Mouse (Mus musculus): ENCODE results near the gene 4930404N11Rik. TPM values are rescaled to one million over a fixed set of nuclear protein-coding genes. Genes with fewer than 3 reads are reported as not detected.

4930404N11Rik gene
- polyA plus RNA-seq, 1 experiment from 2014 or later: 0.81 TPM

GRCm38 (mm10) chr10:81322444-81322843 is 43.2 kb downstream of the 4930404N11Rik start:
- ATAC-seq (replicated peaks; ENCODE audit: insufficient number of reproducible peaks, insufficient read depth, low FRiP score, low read depth): no peak
- Histone ChIP-seq H3K4me2 (peak overlapping the region; percentile 66), H3K4me1 (replicated peaks) (peaks cover 43% of the 10 kb centered on the region), H3K27ac (no peak overlapping the region), H3K4me3 (peak overlapping the region; percentile 80), H3K36me3 (peaks cover 49% of the 10 kb centered on the region), H3K27me3 (no peaks in the 10 kb centered on the region), H3K9ac (no peak overlapping the region), H3K9me3 (replicated peaks) (no peaks in the 10 kb centered on the region)
- WGBS: 92% methylated on average over 27 of the region's 27 CpGs

DNA sequence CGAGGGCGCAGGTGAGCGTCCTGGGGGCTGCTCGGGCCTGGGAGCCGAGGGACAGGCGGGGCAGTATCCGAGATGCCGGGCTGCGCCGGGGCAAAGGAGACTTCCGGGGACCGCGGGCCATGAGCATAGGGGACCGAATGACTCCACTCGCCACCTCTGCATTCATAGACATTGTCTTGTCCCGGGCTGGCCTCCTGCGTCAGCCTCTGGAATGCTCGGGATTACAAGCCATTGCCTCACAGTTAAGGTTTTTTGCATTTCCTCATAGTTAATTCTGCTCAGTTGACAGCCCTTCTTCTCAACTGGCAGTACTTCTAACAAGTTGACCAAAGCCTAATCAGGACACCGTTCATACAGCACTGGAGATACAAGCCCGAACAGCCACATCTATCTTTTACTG is 44.2 kb downstream of the 4930404N11Rik start:
- Histone ChIP-seq H3K4me2 (peak overlapping the region; percentile 66), H3K9me3 (replicated peaks) (no peaks in the 10 kb centered on the region), H3K27me3 (no peaks in the 10 kb centered on the region), H3K27ac (peak overlapping the region; percentile 91), H3K36me3 (peaks cover 44% of the 10 kb centered on the region), H3K4me1 (replicated peaks) (peaks cover 48% of the 10 kb centered on the region), H3K9ac (peak overlapping the region; percentile 85), H3K4me3 (peak overlapping the region; percentile 80)
- 3% methylated on average over 20 of the region's 20 CpGs for WGBS
- ATAC-seq (replicated peaks; ENCODE audit: insufficient number of reproducible peaks, insufficient read depth, low FRiP score, low read depth): no peak

DNA sequence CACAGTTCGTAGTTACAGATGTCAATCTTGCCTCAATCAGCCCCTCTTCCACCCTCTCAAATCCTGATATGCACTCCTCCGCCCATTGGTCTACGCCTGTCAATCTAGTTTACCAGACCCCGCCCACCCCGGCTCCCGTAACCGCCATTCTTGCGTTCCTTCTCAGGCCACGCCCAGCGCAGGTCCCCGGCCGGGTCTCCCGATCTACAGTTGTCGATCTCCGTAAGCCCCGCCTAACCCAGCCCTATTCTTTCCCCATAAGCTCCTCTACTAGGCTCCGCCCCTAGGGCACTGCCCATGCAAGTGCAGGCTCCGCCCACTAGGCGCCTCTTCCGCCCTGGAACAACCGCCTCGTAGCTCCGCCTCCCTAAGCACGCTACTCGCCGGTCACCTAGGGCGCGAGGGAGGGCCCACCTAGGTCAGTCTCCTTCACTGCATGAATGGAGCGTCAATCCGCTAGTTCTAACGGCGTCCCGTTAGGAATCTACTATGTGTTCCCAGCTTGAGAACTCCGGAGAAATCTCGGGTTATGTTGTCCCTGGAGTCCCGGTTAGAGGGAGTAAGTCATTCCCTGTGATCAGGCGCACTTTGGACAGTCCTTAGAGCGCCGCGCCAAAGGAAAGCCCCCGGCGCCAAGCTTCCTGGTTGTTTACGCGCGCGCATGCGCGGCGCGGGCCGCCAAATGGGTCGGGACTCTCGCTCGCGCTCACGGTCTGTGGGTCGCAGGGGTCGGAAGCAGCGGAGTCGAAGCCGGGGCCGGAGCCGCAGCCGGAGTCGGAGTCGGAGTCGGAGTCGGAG is 44.9 kb downstream of the 4930404N11Rik start, which contains the start of gene Cactin:
Gene Cactin, plus strand, starts transcription at position 554 of the 798 bp plus-strand sequence.
- Histone ChIP-seq H3K9ac (peak within 1 kb of the TSS; percentile 85), H3K4me3 (peak within 1 kb of the TSS; percentile 80), H3K27me3 (no peaks in the 10 kb centered on the region), H3K36me3 (peaks cover 43% of the 10 kb centered on the region), H3K9me3 (replicated peaks) (no peaks in the 10 kb centered on the region), H3K4me2 (peak within 1 kb of the TSS; percentile 66), H3K4me1 (replicated peaks) (peaks cover 47% of the 10 kb centered on the region), H3K27ac (peak within 1 kb of the TSS; percentile 91)
- WGBS: under 1% methylated on average over 68 of the region's 68 CpGs
- ATAC-seq (replicated peaks; ENCODE audit: insufficient number of reproducible peaks, insufficient read depth, low FRiP score, low read depth): peak; percentile 92

- H3K4me1 ChIP-seq (replicated peaks): peaks cover 47% of the 10 kb centered on the region
- H3K4me2 ChIP-seq: peak overlapping the region; percentile 65
- 1% methylated on average over 38 of the region's 38 CpGs for WGBS
These were observed 45.7 kb downstream of the 4930404N11Rik start for GRCm38 (mm10) chr10:81319741-81320549.

GRCm38 (mm10) chr10:81319330-81319699 is 46.3 kb downstream of the 4930404N11Rik start:
- Histone ChIP-seq H3K9ac (peak overlapping the region; percentile 53), H3K36me3 (peaks cover 41% of the 10 kb centered on the region), H3K27me3 (no peaks in the 10 kb centered on the region), H3K4me1 (replicated peaks) (peaks cover 47% of the 10 kb centered on the region), H3K4me2 (peak overlapping the region; percentile 65), H3K4me3 (peak overlapping the region; percentile 80), H3K27ac (peak overlapping the region; percentile 91), H3K9me3 (replicated peaks) (no peaks in the 10 kb centered on the region)
- ATAC-seq (replicated peaks; ENCODE audit: insufficient number of reproducible peaks, insufficient read depth, low FRiP score, low read depth): no peak
- WGBS: 37% methylated on average over 8 of the region's 8 CpGs

More at GRCm38 (mm10) chr10:81319741-81320549, 45.7 kb downstream of the 4930404N11Rik start:
- no peak; the same call in 1 of the 2 replicates for ATAC-seq (replicated peaks; ENCODE audit: insufficient number of reproducible peaks, insufficient read depth, low FRiP score, low read depth)
- peaks cover 42% of the 10 kb centered on the region for H3K36me3 ChIP-seq
- H3K27me3 ChIP-seq: no peaks in the 10 kb centered on the region
- H3K4me3 ChIP-seq: peak overlapping the region; percentile 80
- H3K9me3 ChIP-seq (replicated peaks): no peaks in the 10 kb centered on the region
- peak overlapping the region; percentile 91 for H3K27ac ChIP-seq
- H3K9ac ChIP-seq: peak overlapping the region; percentile 53

GRCm38 (mm10) chr10:81318589-81319329 is 46.9 kb downstream of the 4930404N11Rik start:
- H3K9me3 ChIP-seq (replicated peaks): no peaks in the 10 kb centered on the region
- peaks cover 41% of the 10 kb centered on the region for H3K36me3 ChIP-seq
- H3K27ac ChIP-seq: peak overlapping the region; percentile 91; the same call in 1 of the 2 replicates
- H3K4me3 ChIP-seq: no peak overlapping the region
- H3K4me2 ChIP-seq: peak overlapping the region; percentile 65
- ATAC-seq (replicated peaks; ENCODE audit: insufficient number of reproducible peaks, insufficient read depth, low FRiP score, low read depth): no peak
- H3K4me1 ChIP-seq (replicated peaks): peaks cover 47% of the 10 kb centered on the region
- H3K9ac ChIP-seq: peak overlapping the region; percentile 53; the same call in 1 of the 2 replicates
- 77% methylated on average over 13 of the region's 13 CpGs for WGBS
- no peaks in the 10 kb centered on the region for H3K27me3 ChIP-seq

GRCm38 (mm10) chr10:81317273-81317672 is 48.3 kb downstream of the 4930404N11Rik start:
- Histone ChIP-seq H3K27me3 (no peaks in the 10 kb centered on the region), H3K4me1 (replicated peaks) (peaks cover 44% of the 10 kb centered on the region), H3K4me2 (peak overlapping the region; percentile 57), H3K4me3 (peak overlapping the region; percentile 29), H3K27ac (no peak overlapping the region), H3K36me3 (peaks cover 40% of the 10 kb centered on the region), H3K9me3 (replicated peaks) (no peaks in the 10 kb centered on the region), H3K9ac (peak overlapping the region; percentile 10; the same call in 1 of the 2 replicates)
- no peak for ATAC-seq (replicated peaks; ENCODE audit: insufficient number of reproducible peaks, insufficient read depth, low FRiP score, low read depth)
- WGBS: 22% methylated on average over 20 of the region's 20 CpGs

GRCm38 (mm10) chr10:81316338-81317060 is 49.1 kb downstream of the 4930404N11Rik start:
- no peak for ATAC-seq (replicated peaks; ENCODE audit: insufficient number of reproducible peaks, insufficient read depth, low FRiP score, low read depth)
- Histone ChIP-seq H3K27ac (no peak overlapping the region), H3K9me3 (replicated peaks) (no peaks in the 10 kb centered on the region), H3K4me1 (replicated peaks) (peaks cover 37% of the 10 kb centered on the region), H3K27me3 (no peaks in the 10 kb centered on the region), H3K4me2 (peak overlapping the region; percentile 57), H3K4me3 (peak overlapping the region; percentile 29), H3K36me3 (peaks cover 47% of the 10 kb centered on the region), H3K9ac (peak overlapping the region; percentile 10; the same call in 1 of the 2 replicates)
- WGBS: 49% methylated on average over 16 of the region's 16 CpGs

DNA sequence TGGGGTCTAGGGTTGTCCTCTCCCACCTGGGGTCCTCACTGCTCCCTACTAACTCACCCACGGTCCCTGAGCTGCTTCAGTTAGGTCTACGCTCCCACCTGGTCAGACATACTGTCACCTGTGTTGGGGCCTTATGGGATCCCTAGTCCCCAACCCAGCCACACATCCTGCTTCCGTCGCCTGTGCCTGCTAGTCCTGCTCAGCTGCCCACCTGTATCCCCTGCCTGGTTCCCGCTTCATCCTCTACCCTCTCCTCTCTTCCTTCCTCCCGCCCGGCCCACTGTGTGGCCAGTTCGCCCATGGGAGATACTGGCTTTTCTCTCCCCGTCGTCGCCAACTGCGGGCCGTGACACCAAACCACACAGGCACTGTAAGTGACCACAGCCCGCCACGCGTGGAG is 50.0 kb downstream of the 4930404N11Rik start:
- H3K9ac ChIP-seq: no peak overlapping the region
- H3K36me3 ChIP-seq: peaks cover 57% of the 10 kb centered on the region
- H3K9me3 ChIP-seq (replicated peaks): no peaks in the 10 kb centered on the region
- no peak overlapping the region for H3K4me3 ChIP-seq
- ATAC-seq (replicated peaks; ENCODE audit: insufficient number of reproducible peaks, insufficient read depth, low FRiP score, low read depth): no peak
- no peak overlapping the region for H3K27ac ChIP-seq
- peaks cover 37% of the 10 kb centered on the region for H3K4me1 ChIP-seq (replicated peaks)
- H3K4me2 ChIP-seq: no peak overlapping the region
- WGBS: 87% methylated on average over 16 of the region's 16 CpGs
- no peaks in the 10 kb centered on the region for H3K27me3 ChIP-seq

DNA sequence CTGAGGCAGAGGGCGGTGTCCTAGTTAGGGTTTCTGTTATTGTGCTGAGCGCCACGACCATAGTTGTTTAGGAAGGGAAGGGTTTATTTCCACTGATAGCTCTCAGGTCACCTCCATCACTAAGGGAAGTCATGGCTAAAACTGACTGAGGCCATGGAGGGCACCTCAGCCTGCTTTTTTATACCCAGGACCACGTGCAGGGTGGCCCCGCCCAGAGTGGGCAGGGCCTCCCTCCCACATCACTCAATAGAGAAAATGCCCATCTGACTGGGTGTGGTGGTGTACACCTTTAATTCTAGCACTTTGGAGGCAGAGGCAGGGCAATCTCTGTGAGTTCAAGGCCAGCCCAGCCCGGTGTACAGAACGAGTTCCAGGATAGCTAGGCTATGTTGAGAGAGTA is 51.4 kb downstream of the 4930404N11Rik start:
- H3K9me3 ChIP-seq (replicated peaks): no peaks in the 10 kb centered on the region
- H3K4me3 ChIP-seq: no peak overlapping the region
- H3K27me3 ChIP-seq: no peaks in the 10 kb centered on the region
- H3K4me1 ChIP-seq (replicated peaks): peaks cover 28% of the 10 kb centered on the region
- no peak overlapping the region for H3K9ac ChIP-seq
- peaks cover 70% of the 10 kb centered on the region for H3K36me3 ChIP-seq
- 76% methylated on average over 7 of the region's 7 CpGs for WGBS
- no peak overlapping the region for H3K4me2 ChIP-seq
- ATAC-seq (replicated peaks; ENCODE audit: insufficient number of reproducible peaks, insufficient read depth, low FRiP score, low read depth): no peak
- H3K27ac ChIP-seq: no peak overlapping the region
